Mouse (Mus musculus) forebrain, postnatal 0 days (tissue): Measurements from ENCODE around the gene Rfxap. TPM values are rescaled to one million over a fixed set of nuclear protein-coding genes. Genes with fewer than 3 reads are reported as not detected.
A peak's percentile ranks its signal among the peaks of the same experiment; 100 is the strongest.

Source experiments
- ATAC-seq: fragments of 200-750 bp; cut with Nextera tagmentation; 2 replicates; pipeline ENCODE4 v1.8.0; 2017; ENCODE audit warnings: mild to moderate bottlenecking, moderate library complexity
- DNase-seq: peaks from one replicate; pipeline ENCODE4 v3.0.0-alpha.2; 2015
- H3K27ac ChIP-seq: fragments of 300-500 bp; sonication (generic); 2 replicates; pipeline ENCODE4 v1.5.1; 2014; ENCODE audit warnings: low read depth, mild to moderate bottlenecking, antibody characterized with exemption, low read length, moderate library complexity, mixed read lengths
- H3K27me3 ChIP-seq: fragments of 300-500 bp; sonication (generic); 2 replicates; pipeline ENCODE4 v1.6.1; 2014; ENCODE audit warnings: mild to moderate bottlenecking, low read length, mixed read lengths; ENCODE audit not compliant: insufficient read depth
- H3K36me3 ChIP-seq: fragments of 300-500 bp; sonication (generic); 2 replicates; pipeline ENCODE4 v1.6.1; 2014; ENCODE audit warnings: mild to moderate bottlenecking, moderate library complexity; ENCODE audit not compliant: insufficient read depth
- H3K4me1 ChIP-seq: fragments of 300-500 bp; sonication (generic); 2 replicates; pipeline ENCODE4 v1.6.1; 2014; ENCODE audit warnings: antibody characterized with exemption; ENCODE audit not compliant: insufficient read depth
- H3K4me2 ChIP-seq: fragments of 300-500 bp; sonication (generic); 2 replicates; pipeline ENCODE4 v1.6.1; 2014; ENCODE audit warnings: low read depth, mild to moderate bottlenecking, moderate library complexity
- H3K4me3 ChIP-seq: fragments of 300-500 bp; sonication (generic); 2 replicates; pipeline ENCODE4 v1.5.1; 2014; ENCODE audit warnings: low read depth, low read length, mixed read lengths
- H3K9ac ChIP-seq: fragments of 300-500 bp; sonication (generic); 2 replicates; pipeline ENCODE4 v1.6.1; 2014; ENCODE audit warnings: mild to moderate bottlenecking
- H3K9me3 ChIP-seq: fragments of 300-500 bp; sonication (generic); 2 replicates; pipeline ENCODE4 v1.6.1; 2016; ENCODE audit warnings: low read length
- CTCF ChIP-seq: sonication (generic); IDR thresholded peaks from 2 replicates; pipeline ENCODE4 v1.5.1; 2016; ENCODE audit warnings: antibody characterized with exemption, control low read depth, low read depth
- WGBS: fragments of 180-500 bp; shearing (Covaris S2); extraction: QIAGEN DNeasy Blood & Tissue Kit; methylation state at CpG from one replicate; pipeline ENCODE4 v1.1.7; 2014; 5-methylcytosine and 5-hydroxymethylcytosine counted together
- polyA plus RNA-seq: library from polyadenylated mRNA; unstranded; fragments of >200 nt; fragmentation: Nextera tagmentation; extraction: Ambion mirVana; gene quantifications from 2 replicates; pipeline ENCODE4 v1.2.1, GENCODE M21; 2015
- total RNA-seq: library from RNA; depleted of rRNA; stranded (reverse); fragments of >200 nt; gene quantifications from 2 replicates; pipeline ENCODE4 v1.2.3, GENCODE M21; 2014; rRNA removed

Rfxap gene
- total RNA-seq: 49.7 and 52.3 TPM in 2 replicates
- polyA plus RNA-seq: 44.1 and 52.3 TPM in 2 replicates

- WGBS: under 1% methylated on average over 52 of the region's 52 CpGs
- no peak for TF ChIP-seq CTCF
Measured at GRCm38 (mm10) chr3:54807666-54808217, at the start of gene Rfxap. Rfxap (minus strand) TSS chr3:54807791.

GRCm38 (mm10) chr3:54835421-54835820, 27.8 kb upstream of the Rfxap start:
- no peaks in the 10 kb centered on the region for H3K27me3 ChIP-seq
- H3K4me1 ChIP-seq: peaks cover 5% of the 10 kb centered on the region; the same call in 1 of the 2 replicates
- WGBS: 34% methylated on average over 2 of the region's 2 CpGs
- no peak overlapping the region for H3K4me3 ChIP-seq
- no peaks in the 10 kb centered on the region for H3K9me3 ChIP-seq
- H3K4me2 ChIP-seq: no peak overlapping the region
- H3K27ac ChIP-seq: 0 out of 2 replicates have a peak overlapping the region, but pooled peaks have one; percentile 0
- TF ChIP-seq CTCF: no peak
- DNase-seq (peak; percentile 69), ATAC-seq (peak; percentile 87)
- no peak overlapping the region for H3K9ac ChIP-seq
- H3K36me3 ChIP-seq: no peaks in the 10 kb centered on the region

More at GRCm38 (mm10) chr3:54807666-54808217, at the start of gene Rfxap:
- H3K9me3 ChIP-seq: no peaks in the 10 kb centered on the region
- peak within 1 kb of the TSS; percentile 94 for H3K4me2 ChIP-seq
- peak within 1 kb of the TSS; percentile 87 for H3K9ac ChIP-seq
- peak; percentile 95 for ATAC-seq
- H3K4me3 ChIP-seq: peak within 1 kb of the TSS; percentile 60
- DNase-seq: peak; percentile 99
- no peaks in the 10 kb centered on the region for H3K27me3 ChIP-seq
- peaks cover 12% of the 10 kb centered on the region; the same call in 1 of the 2 replicates for H3K4me1 ChIP-seq
- H3K27ac ChIP-seq: peak within 1 kb of the TSS; percentile 95
- H3K36me3 ChIP-seq: peaks cover 13% of the 10 kb centered on the region

- WGBS: 90% methylated on average over 3 of the region's 3 CpGs
- H3K36me3 ChIP-seq: no peaks in the 10 kb centered on the region
- no peak for TF ChIP-seq CTCF
- no peak for DNase-seq
- no peak overlapping the region for H3K9ac ChIP-seq
- peaks cover 5% of the 10 kb centered on the region; the same call in 1 of the 2 replicates for H3K4me1 ChIP-seq
- no peaks in the 10 kb centered on the region for H3K9me3 ChIP-seq
- no peak overlapping the region for H3K27ac ChIP-seq
- H3K4me3 ChIP-seq: no peak overlapping the region
- ATAC-seq: no peak
- H3K4me2 ChIP-seq: no peak overlapping the region
- no peaks in the 10 kb centered on the region for H3K27me3 ChIP-seq
Measured at GRCm38 (mm10) chr3:54832491-54832890, 24.9 kb upstream of the Rfxap start.

- 74% methylated on average over 5 of the region's 5 CpGs for whole genome bisulfite sequencing
- Histone ChIP-seq H3K4me3 (no peak overlapping the region), H3K9me3 (no peaks in the 10 kb centered on the region), H3K4me2 (no peak overlapping the region), H3K36me3 (no peaks in the 10 kb centered on the region), H3K27ac (no peak overlapping the region), H3K27me3 (no peaks in the 10 kb centered on the region), H3K4me1 (no peaks in the 10 kb centered on the region), H3K9ac (no peak overlapping the region)
- no peak for TF ChIP-seq CTCF
- no peak for ATAC-seq
- no peak for DNase-seq
Measured at GRCm38 (mm10) chr3:54822526-54822925, 14.9 kb upstream of the Rfxap start.

- Histone ChIP-seq H3K9ac (no peak overlapping the region), H3K9me3 (no peaks in the 10 kb centered on the region), H3K4me2 (no peak overlapping the region), H3K4me3 (no peak overlapping the region), H3K27ac (no peak overlapping the region), H3K36me3 (no peaks in the 10 kb centered on the region), H3K4me1 (no peaks in the 10 kb centered on the region), H3K27me3 (no peaks in the 10 kb centered on the region)
- 24% methylated on average over 3 of the region's 3 CpGs for WGBS
- DNase-seq (peak; percentile 77), ATAC-seq (peak; percentile 66; the same call in 1 of the 2 replicates)
- TF ChIP-seq CTCF: peak; percentile 88
Measured at GRCm38 (mm10) chr3:54815292-54815691, 7.7 kb upstream of the Rfxap start.

GRCm38 (mm10) chr3:54814622-54815021, 7.0 kb upstream of the Rfxap start:
- 59% methylated on average over 6 of the region's 6 CpGs for WGBS
- H3K27me3 ChIP-seq: no peaks in the 10 kb centered on the region
- DNase-seq (no peak), ATAC-seq (no peak)
- no peaks in the 10 kb centered on the region for H3K36me3 ChIP-seq
- no peak overlapping the region for H3K27ac ChIP-seq
- H3K9me3 ChIP-seq: no peaks in the 10 kb centered on the region
- no peaks in the 10 kb centered on the region for H3K4me1 ChIP-seq
- no peak overlapping the region for H3K4me3 ChIP-seq
- H3K4me2 ChIP-seq: no peak overlapping the region
- TF ChIP-seq CTCF: no peak
- H3K9ac ChIP-seq: no peak overlapping the region

- 26% methylated on average over 6 of the region's 6 CpGs for WGBS
- Histone ChIP-seq H3K27me3 (no peaks in the 10 kb centered on the region), H3K36me3 (no peaks in the 10 kb centered on the region), H3K4me3 (no peak overlapping the region), H3K4me1 (no peaks in the 10 kb centered on the region), H3K4me2 (no peak overlapping the region), H3K27ac (no peak overlapping the region), H3K9ac (no peak overlapping the region), H3K9me3 (no peaks in the 10 kb centered on the region)
- ATAC-seq (peak; percentile 35; the same call in 1 of the 2 replicates), DNase-seq (peak; percentile 54)
- peak; percentile 52 for TF ChIP-seq CTCF
Measured at GRCm38 (mm10) chr3:54813418-54813988, 5.9 kb upstream of the Rfxap start.
